Mouse (Mus musculus) brain, adult 2 months (tissue): ENCODE measurements at regions not wholly inside any gene's neighbourhood (a gene's known extent, or its start where the extent isn't known, plus 50 kb on each side); places are given as distances from the start of the nearest gene placed in this dataset.

Experiments used
- DNase-seq: peaks from one replicate; pipeline ENCODE4 v3.0.0; 2011; ENCODE audit warnings: low read depth, low spot score

GRCm38 (mm10) chrX:128063065-128063464, 326.7 kb upstream of the Cldn34c4 start:
- peak; percentile 1 for DNase-seq

- no peak for DNase-seq
Measured at GRCm38 (mm10) chrX:128046162-128046561, 309.8 kb upstream of the Cldn34c4 start.
